Mouse (Mus musculus): ENCODE data around the gene Ywhag.

Ywhag gene

DNA sequence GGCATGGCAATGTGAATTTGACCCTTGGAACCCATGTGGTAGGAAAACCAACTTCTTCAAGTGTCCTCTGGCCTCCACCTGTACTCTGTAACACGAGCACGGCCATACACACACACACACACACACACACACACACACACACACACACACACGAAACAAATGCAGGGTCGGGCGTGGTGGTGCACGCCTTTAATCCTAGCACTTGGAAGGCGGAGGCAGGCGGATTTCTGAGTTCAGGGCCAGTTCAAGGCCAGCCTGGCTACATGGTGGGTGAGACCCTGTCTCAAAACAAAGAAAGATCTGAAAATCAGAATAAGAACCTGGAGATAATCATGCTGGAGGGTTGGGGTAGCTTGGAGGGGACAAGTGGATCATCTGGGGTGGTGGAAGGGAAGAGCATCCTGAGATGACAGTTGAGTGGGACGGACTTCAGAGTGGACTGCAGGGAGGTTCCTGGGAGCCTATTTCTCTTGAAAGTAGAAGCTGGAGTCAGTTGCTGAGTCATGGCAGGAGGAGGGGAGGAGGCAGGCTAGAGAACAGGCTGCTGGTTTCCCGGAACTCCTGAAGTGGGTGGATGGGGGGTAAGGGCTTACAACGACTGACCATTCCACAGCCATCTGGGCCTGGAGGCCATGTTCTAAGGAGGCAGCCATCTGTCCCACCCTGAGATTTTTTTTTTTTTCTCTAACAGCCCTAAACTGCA lies 16.4 kb upstream of the Ywhag start:
- peak; percentile 87 for DNase-seq

- peak; percentile 77 for DNase-seq
These were observed 12.2 kb upstream of the Ywhag start for GRCm38 (mm10) chr5:135946621-135947020.

DNA sequence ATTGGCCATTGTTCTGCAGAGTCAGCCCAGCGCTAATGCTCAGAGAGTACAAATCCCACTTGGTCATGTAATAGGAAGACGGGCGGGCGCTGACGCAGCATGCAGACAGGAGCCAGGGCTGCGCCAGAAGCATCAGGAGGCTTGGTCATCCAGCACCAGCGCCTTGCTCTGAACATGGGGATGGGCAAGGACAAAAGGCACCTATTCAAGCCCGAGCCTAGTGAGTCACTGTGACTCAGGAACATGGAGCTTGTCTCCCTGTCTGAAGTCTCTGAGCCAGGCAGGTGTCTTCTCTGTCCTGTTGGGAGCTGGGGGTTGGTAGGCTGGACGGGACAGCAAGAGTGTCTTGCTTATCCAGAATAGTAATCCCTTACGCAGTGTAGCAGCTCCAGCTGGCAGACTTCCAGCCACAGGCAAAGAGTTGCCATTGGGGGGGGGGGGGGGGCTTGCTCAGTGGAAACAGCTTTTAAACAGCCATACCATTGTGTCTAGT lies 11.5 kb upstream of the Ywhag start:
- peak; percentile 87 for DNase-seq

DNA sequence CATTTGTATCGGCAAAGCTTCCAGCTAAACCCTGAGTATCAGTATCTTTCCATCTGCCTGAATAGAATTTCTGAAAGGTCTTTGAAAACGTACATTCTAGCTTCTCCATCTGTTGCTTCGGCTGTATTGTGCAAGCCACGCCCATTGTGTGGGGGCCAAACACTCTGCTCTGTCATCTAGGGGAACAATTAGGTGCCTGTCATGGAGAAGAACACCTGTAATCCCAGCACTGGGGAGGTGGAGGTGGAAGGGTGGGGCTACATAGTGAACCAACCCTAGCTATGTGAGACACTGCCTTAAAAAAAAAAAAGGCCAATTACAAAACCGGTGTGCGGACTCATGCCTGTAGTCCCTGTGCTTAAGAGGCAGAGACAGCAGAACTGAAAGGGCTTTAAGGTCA lies 8.3 kb upstream of the Ywhag start:
- DNase-seq, result no peak

- DNase-seq, result peak; percentile 94
These were observed 6.2 kb upstream of the Ywhag start for GRCm38 (mm10) chr5:135940587-135940986.

GRCm38 (mm10) chr5:135935641-135936190 lies 1.3 kb upstream of the Ywhag start:
- peak; percentile 87 for DNase-seq

DNA sequence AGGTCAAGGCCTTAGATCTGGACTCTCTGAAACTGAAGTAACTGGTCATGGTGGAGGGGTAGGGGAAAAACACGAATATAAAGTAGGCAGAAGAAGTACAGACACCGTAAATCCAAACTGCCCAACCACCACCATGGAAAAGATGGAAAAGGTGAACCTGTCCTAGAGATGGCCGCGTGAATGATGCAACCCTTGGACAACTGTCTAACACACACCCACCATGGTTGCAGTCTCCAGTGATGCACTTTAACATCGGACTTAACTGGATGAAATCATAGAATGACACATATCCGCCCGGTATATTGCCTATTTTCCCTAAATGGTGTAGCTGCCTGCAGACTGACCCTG lies 734 bp upstream of the Ywhag start:
- DNase-seq, result no peak

GRCm38 (mm10) chr5:135933900-135934441 lies 445 bp downstream of the Ywhag start:
- DNase-seq, result peak; percentile 98

DNA sequence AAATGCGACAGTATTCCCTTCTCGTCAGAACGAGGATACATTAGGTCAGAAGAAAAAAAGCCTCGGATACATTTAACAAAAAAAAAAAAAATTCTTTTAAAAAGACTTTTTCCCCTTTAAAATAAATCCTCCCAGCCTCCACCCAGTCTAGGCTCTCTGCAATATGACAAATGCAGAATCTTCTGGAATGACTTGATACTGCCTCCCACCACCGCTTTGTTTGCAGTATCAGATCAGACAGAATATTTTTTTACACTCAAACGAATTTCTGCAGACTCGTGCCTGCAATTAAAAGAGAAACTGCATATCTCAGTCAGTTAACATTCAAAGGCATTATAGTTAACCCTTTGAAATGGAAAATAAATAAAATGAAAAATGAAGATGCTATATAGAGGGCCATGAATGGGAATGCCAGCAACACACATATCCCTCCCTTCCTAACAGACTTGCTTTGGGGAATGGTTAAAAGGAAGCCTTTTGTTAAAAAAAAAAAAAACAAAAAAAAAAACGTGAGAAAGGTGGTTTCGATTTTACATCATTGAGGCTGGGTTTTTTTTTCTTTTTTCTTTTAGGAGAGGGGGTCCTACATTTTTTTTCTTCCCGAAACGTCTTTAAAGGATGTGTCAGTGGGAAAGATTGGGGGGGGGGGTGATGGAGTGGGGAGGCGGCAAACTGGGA lies 1.1 kb downstream of the Ywhag start:
- no peak for DNase-seq

GRCm38 (mm10) chr5:135932359-135932758 lies 2.1 kb downstream of the Ywhag start:
- DNase-seq, result no peak

- DNase-seq, result no peak
These were observed 2.9 kb downstream of the Ywhag start for GRCm38 (mm10) chr5:135931526-135931925.

DNA sequence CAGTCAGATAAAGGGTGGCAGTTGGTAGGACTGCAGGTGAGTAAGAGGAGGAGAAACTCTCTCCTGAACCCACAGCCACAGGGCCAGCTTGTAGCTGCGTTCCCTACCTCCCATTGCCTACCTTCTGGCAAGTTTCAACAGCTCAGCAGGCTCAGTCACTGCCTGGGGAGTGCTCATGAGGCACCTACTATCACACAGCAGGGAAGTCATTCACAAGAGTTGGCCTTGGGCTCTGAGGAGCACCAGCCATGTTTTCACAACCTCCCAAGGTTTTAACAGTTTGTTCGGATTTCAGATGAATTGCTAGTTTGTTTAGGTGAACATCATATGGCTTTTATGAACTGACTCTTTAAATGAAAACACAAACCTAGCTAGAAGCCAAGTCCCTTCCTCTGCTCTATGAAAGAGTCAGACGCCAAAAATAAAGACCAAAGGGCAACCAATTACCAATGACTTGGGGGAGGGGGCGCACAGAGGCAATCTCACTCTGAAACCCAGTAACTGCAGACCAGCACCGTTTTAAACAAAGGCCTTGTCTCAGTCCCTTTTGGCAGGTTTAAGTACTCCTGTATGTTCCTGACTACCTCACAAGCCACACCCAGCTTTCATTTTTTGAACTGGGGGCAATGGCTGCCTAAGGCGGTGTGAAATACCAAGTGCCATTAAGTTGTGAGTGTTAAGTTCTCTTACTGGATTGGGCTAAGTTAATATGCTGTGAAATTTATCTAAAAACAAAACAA lies 4.6 kb downstream of the Ywhag start:
- no peak for DNase-seq

DNA sequence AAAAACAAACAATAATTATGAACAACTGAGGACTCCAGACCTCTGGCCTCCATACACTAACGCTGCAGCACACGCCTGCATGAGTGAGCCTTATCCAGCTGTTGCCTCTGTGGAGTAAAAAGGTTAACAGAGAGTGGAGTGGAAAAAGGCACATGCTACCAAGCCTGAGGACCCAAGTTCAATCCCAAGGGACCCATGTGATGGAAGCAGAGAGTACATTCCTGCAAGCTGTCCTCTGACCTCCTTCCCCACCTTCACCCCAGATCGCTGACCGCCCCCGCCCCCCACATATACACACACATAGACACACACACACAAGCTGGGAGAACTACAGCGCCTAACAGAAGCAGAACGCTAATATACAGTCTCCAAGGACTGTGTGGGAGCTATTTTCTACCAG lies 10.5 kb downstream of the Ywhag start:
- DNase-seq, result peak; percentile 88

DNA sequence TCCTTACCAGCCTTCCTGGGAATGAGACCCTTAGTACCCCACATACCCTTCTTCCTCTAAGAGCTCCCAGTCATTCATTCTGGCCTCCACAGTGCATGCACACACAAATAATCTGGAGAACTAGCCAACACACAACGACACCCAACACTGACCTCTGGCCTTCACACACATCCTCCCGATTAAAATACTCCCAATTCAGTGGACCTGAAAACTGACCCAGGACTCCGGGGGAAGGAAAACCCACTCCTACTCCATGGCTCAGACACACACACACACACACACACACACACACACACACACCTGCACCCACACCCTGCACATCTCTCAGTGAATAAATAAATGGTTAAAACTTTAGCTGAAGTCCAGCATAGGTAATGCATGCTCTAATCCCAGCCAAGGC lies 14.5 kb downstream of the Ywhag start:
- DNase-seq, result no peak

DNA sequence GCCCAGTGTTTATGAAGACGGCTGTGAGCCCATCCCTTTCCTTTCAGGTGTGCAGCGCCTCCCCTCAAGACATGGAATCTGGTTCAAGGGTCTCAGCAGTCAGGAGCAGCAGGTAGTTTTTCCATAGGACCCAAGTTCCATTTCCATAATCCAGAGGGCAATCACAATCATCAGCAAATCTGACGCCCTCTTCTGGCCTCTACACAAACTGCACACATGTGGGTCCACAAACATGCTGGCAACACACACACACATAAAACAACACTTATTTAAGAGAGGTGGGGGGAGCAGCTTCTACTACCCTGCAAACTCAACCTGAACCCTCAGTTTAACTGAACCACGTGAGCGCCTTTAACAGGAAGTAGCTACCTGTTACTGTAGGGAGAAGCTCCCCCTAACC lies 15.8 kb downstream of the Ywhag start:
- no peak for DNase-seq

DNA sequence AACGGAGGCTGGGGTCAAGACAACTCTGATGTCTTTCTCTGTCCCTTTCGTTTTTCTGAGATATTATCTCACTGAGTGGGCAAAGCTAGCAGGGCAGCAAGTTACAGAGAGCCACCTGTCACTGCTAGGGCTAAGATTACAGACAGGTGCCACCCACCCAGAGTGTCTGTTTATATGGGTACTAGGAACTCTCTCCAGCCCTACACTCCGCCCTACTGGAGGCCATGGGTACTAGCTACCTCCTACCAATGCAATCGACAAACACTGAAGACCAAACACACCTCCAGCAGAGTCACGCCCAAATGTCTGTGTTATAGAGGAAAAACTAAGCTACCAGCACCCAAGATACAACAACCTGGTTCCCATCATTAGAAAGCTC lies 16.4 kb downstream of the Ywhag start:
- no peak for DNase-seq

- DNase-seq, result peak; percentile 87
These were observed 16.9 kb downstream of the Ywhag start for GRCm38 (mm10) chr5:135917327-135918058.

DNA sequence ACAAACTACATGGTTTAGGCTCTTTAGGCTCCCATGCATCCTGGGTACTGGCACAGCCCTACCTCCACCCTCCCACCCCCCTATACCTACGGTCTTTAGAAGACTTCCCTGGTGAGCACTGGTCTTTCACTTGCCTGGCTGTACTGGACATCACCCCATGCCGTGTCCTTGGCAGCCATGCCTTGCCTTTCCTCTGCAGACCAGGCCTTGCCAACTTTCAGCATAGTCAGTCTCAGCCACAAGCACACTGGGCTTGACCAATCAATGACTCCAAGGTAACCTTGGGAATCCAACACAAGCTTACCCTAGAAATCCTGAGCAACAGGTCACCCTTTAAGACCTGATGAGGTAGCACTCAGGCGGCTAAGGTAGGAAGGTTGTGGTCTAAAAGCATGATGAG lies 17.8 kb downstream of the Ywhag start:
- peak; percentile 93 for DNase-seq

DNA sequence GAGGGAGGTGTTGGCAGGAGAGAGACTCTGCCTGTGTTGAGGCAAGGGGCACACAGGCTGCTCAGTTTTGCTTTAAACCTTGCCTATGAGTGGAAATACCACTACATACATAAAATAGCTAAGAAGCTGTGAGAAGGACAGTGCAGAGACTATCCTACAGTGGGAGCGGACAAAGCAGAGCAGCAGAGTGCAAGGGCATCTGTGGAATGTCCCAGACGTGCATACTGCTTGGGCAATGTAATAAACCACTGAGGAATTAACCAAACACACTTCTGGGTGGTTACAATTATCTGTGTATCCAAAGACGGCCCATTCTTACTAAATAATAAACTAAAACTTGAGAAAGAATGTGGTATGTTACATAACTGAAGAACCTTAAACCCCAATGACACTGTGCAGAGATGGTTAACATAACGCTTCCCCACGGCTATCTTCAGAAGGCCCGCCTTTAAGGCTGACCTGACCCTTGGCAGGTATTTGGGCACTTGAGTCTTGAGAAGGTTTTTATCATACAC lies 18.3 kb downstream of the Ywhag start:
- no peak for DNase-seq

DNA sequence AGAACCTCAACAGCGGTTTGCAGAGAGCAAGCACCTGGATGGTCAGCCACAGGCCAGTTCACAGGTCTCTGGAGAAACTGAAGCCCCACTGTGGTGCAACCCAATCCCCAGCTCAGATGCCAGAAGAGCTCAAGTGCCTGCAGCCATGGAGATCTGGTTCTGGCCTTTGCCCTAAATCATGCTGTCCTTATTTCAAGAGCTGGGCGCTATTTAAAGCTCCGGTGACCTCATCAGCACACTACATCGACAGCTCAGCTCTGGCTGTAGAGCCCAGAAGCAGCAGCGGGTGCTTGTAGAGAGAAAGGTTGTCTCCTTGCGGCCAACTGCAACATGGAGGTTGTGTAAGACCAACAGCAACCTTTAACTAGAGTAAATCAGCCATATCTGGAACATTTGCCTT lies 20.3 kb downstream of the Ywhag start:
- DNase-seq, result peak; percentile 98

DNA sequence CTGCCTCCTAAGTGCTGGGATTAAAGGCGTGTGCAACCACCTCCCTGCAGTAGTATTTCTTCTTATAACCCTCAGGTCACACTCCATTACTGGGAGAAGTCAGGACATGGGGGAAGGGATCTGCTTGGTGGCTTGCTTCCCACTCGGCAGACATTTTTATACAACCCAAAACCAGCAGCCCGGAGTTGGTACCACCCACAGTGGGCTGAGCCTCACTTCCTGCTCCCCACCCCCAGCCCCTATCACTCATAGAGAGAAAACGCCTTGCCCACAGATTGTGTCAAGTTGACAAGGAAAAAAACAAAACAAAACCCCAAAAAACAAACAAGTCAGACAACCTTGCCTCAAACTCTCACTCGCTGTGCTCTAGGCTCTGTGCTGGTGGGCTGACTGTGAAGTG lies 21.2 kb downstream of the Ywhag start:
- DNase-seq, result peak; percentile 94

- peak; percentile 93 for DNase-seq
These were observed 22.7 kb downstream of the Ywhag start for GRCm38 (mm10) chr5:135911633-135912220.
